9 mouse cellular contexts compared by ENCODE assay signal in the genomic region with DNA sequence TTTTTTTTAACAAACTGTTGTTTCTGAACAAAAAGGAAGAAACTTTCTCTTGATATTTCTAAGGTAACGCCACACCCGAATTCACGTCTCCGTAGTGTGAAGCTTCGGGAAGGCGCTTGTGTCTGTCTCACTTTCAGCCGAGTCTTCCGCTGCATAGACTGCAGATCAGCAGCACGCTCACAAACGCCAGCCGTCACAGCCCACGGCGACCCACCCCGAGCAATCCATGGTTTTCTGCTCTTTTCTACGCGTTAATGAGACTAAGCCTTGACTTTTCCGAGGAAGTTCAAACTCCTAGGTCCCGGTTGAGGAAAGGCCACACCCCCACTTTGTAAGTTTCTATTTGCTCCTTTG. TPM values are rescaled to one million over a fixed set of nuclear protein-coding genes. Genes with fewer than 3 reads are reported as not detected.
A peak's percentile ranks its signal among the peaks of the same experiment; 100 is the strongest.
DNase-seq lines count a peak whose midpoint lies in the region; ATAC-seq and TF ChIP-seq lines count a peak whose summit lies in the region.
"Had no signal": no experiment of that assay in that cellular context is flagged by ENCODE, and none has a peak within 500 bp of the region (broad histone marks: within the 10 kb centered on the region; RNA-seq: fewer than 3 reads in every experiment).

No protein-coding gene starts in this region.

- no peak for DNase-seq in heart, postnatal 0 days (ENCODE audit: low spot score)
- no peak for DNase-seq in heart, postnatal 4 days
- peak; percentile 33 for DNase-seq in hindbrain, embryonic 14.5 days (ENCODE audit: low spot score)
- DNase-seq in adrenal gland, adult 18-20 months (ENCODE audit: low spot score in 2 of 2), result no peak
- no peak for DNase-seq in layer of hippocampus, postnatal 25 days (ENCODE audit: extremely low spot score in 1 of 2, low spot score in 1 of 2)
- DNase-seq in left cerebral cortex, postnatal 25 days (ENCODE audit: low spot score in 2 of 2), result no peak

- WGBS in heart, postnatal 0 days, result under 1% methylated on average over 18 of the region's 18 CpGs
- WGBS in bone marrow, adult 2 months, result 0% methylated on average over 18 of the region's 18 CpGs
- under 1% methylated on average over 18 of the region's 18 CpGs for WGBS in hindbrain, embryonic 14.5 days
- under 1% methylated on average over 18 of the region's 18 CpGs for WGBS in midbrain, embryonic 13.5 days

- no peak for TF ChIP-seq POLR2A in bone marrow, adult 2 months (IDR thresholded peaks at IDR 0.05; ENCODE audit: borderline replicate concordance, control insufficient read depth, low read depth, low read length)

- H3K36me3 ChIP-seq in heart, postnatal 0 days (replicated peaks; ENCODE audit: control insufficient read depth, insufficient read depth, low read length), result no peaks in the 10 kb centered on the region
- H3K36me3 ChIP-seq in hindbrain, embryonic 14.5 days (replicated peaks; ENCODE audit: control insufficient read depth, insufficient read depth), result no peaks in the 10 kb centered on the region; the same call in 1 of the 2 replicates
- no peaks in the 10 kb centered on the region for H3K36me3 ChIP-seq in midbrain, embryonic 13.5 days

- no peaks in the 10 kb centered on the region for H3K27me3 ChIP-seq in heart, postnatal 0 days (ENCODE audit: control insufficient read depth, insufficient read depth, low read length)
- no peaks in the 10 kb centered on the region for H3K27me3 ChIP-seq in hindbrain, embryonic 14.5 days (ENCODE audit: control insufficient read depth, insufficient read depth, low read length)
- no peaks in the 10 kb centered on the region for H3K27me3 ChIP-seq in midbrain, embryonic 13.5 days
- H3K27me3 ChIP-seq: Patski had no signal

- ATAC-seq in heart, postnatal 0 days (ENCODE audit: insufficient read depth, low read depth), result no peak
- ATAC-seq in hindbrain, embryonic 14.5 days (ENCODE audit: low FRiP score), result no peak; the same call in 1 of the 2 replicates
- ATAC-seq in midbrain, embryonic 13.5 days, result peak; percentile 40; the same call in 1 of the 2 replicates

- TF ChIP-seq CTCF in heart, postnatal 0 days (IDR thresholded peaks at IDR 0.05; ENCODE audit: low read depth), result no peak
- TF ChIP-seq CTCF in bone marrow, adult 2 months (IDR thresholded peaks at IDR 0.05; ENCODE audit: control insufficient read depth, insufficient read depth, low read length), result no peak

- peak overlapping the region; percentile 85 for H3K4me2 ChIP-seq in heart, postnatal 0 days (ENCODE audit: low read depth, low read length)
- peak overlapping the region; percentile 93 for H3K4me2 ChIP-seq in hindbrain, embryonic 14.5 days (replicated peaks)
- peak overlapping the region; percentile 86 for H3K4me2 ChIP-seq in midbrain, embryonic 13.5 days (replicated peaks)

- intact Hi-C loops in left cerebral cortex, postnatal 25 days (cut with DNase I), result loop anchor here (5.0 kb wide), 2 partner anchors 37 to 237 kb away; no protein-coding TSS in a partner anchor

- peaks cover 9% of the 10 kb centered on the region for H3K9me3 ChIP-seq in heart, postnatal 0 days (replicated peaks; ENCODE audit: control insufficient read depth, low read length)
- peaks cover 4% of the 10 kb centered on the region; the same call in 1 of the 2 replicates for H3K9me3 ChIP-seq in hindbrain, embryonic 14.5 days (ENCODE audit: control insufficient read depth, low read length)
- H3K9me3 ChIP-seq in midbrain, embryonic 13.5 days, result peaks cover 4% of the 10 kb centered on the region; the same call in 1 of the 2 replicates

- H3K27ac ChIP-seq in heart, postnatal 0 days (ENCODE audit: low read depth), result peak overlapping the region; percentile 95
- H3K27ac ChIP-seq in bone marrow, adult 2 months (ENCODE audit: control insufficient read depth, insufficient read depth, low read depth, low read length, poor library complexity), result peak overlapping the region; percentile 69
- H3K27ac ChIP-seq in hindbrain, embryonic 14.5 days, result no peak overlapping the region
- no peak overlapping the region for H3K27ac ChIP-seq in midbrain, embryonic 13.5 days

- peak overlapping the region; percentile 82 for H3K4me3 ChIP-seq in heart, postnatal 0 days (ENCODE audit: low read depth, low read length)
- peak overlapping the region; percentile 77 for H3K4me3 ChIP-seq in bone marrow, adult 2 months (replicated peaks; ENCODE audit: control insufficient read depth, low read depth, low read length)
- H3K4me3 ChIP-seq in hindbrain, embryonic 14.5 days (replicated peaks; ENCODE audit: low read length), result peak overlapping the region; percentile 74
- H3K4me3 ChIP-seq in midbrain, embryonic 13.5 days (replicated peaks), result peak overlapping the region; percentile 73

- H3K4me1 ChIP-seq in heart, postnatal 0 days (ENCODE audit: control insufficient read depth, insufficient read depth), result peaks cover 9% of the 10 kb centered on the region
- H3K4me1 ChIP-seq in bone marrow, adult 2 months (ENCODE audit: control insufficient read depth, insufficient read depth, low read length), result no peaks in the 10 kb centered on the region
- H3K4me1 ChIP-seq in hindbrain, embryonic 14.5 days (replicated peaks; ENCODE audit: control insufficient read depth, insufficient read depth, low read length), result peaks cover 4% of the 10 kb centered on the region; the same call in 1 of the 2 replicates
- peaks cover 10% of the 10 kb centered on the region for H3K4me1 ChIP-seq in midbrain, embryonic 13.5 days (replicated peaks)

- H3K9ac ChIP-seq in heart, postnatal 0 days (replicated peaks; ENCODE audit: low read depth, low read length), result peak overlapping the region; percentile 70
- no peak overlapping the region for H3K9ac ChIP-seq in hindbrain, embryonic 14.5 days
- no peak overlapping the region; the same call in 1 of the 2 replicates for H3K9ac ChIP-seq in midbrain, embryonic 13.5 days (replicated peaks)

- no peak for TF ChIP-seq EP300 in heart, postnatal 0 days (IDR thresholded peaks at IDR 0.05; ENCODE audit: low read depth)

RNA-seq across cellular contexts. Expression of gene Mier3, which starts 44.0 kb away (rescaled TPM):
- total RNA-seq in heart, postnatal 0 days (2014; rRNA removed; ENCODE audit: low replicate concordance), result 11.6 and 21.9 TPM in 2 replicates
- polyA plus RNA-seq in heart, postnatal 0 days (2015; fragmentation: Nextera tagmentation; extraction: Ambion mirVana), result 6.4 and 7.6 TPM in 2 replicates
- total RNA-seq in heart, postnatal 4 days (2021), result 10 to 100 TPM; 26.7 to 26.9 TPM
- polyA plus RNA-seq in bone marrow, adult 2 months (2011; ENCODE audit: insufficient read depth, insufficient read length, low replicate concordance, missing spikeins), result 15.3 and 22.4 TPM in 2 replicates
- polyA plus RNA-seq in hindbrain, embryonic 14.5 days (2014; fragmentation: Nextera tagmentation; extraction: Ambion mirVana), result 22.9 and 23.3 TPM in 2 replicates
- 19.2 and 21.3 TPM in 2 replicates for polyA plus RNA-seq in midbrain, embryonic 13.5 days (2015; fragmentation: Nextera tagmentation; extraction: Ambion mirVana)
- total RNA-seq in adrenal gland, adult 18-20 months (2021), result 10 to 100 TPM; 24.7 to 46.0 TPM
- total RNA-seq in layer of hippocampus, postnatal 25 days (2021), result 10 to 100 TPM; 24.0 to 30.4 TPM
- total RNA-seq in left cerebral cortex, postnatal 25 days (2021), result 10 to 100 TPM; 26.3 to 32.6 TPM

Comparison
In these comparisons a context has a peak if more than half of its experiments do, and no peak if none do; other contexts are left out.
1. H3K27ac ChIP-seq: peak in heart, postnatal 0 days (single experiment) and bone marrow, adult 2 months (single experiment); none in hindbrain, embryonic 14.5 days (single experiment) and midbrain, embryonic 13.5 days (single experiment).
2. Peak in every context shown above with its lines, with median percentiles within 50 percentile points of each other: H3K4me2 ChIP-seq and H3K4me3 ChIP-seq.